Mouse (Mus musculus) CD4-positive helper T cell, adult 2 months (primary cell): ENCODE measurements around the gene 4930467E23Rik.
"Not testable (repeated sequence)": the region's sequence is repeated elsewhere in the genome, so short reads cannot be mapped to it uniquely, and the experiment has no call there.

Experiments used
- DNase-seq: peaks from one replicate; pipeline ENCODE4 v3.0.0-alpha.2; 2012; ENCODE audit warnings: low read depth, missing footprints, low spot score

The 4930467E23Rik gene

DNA sequence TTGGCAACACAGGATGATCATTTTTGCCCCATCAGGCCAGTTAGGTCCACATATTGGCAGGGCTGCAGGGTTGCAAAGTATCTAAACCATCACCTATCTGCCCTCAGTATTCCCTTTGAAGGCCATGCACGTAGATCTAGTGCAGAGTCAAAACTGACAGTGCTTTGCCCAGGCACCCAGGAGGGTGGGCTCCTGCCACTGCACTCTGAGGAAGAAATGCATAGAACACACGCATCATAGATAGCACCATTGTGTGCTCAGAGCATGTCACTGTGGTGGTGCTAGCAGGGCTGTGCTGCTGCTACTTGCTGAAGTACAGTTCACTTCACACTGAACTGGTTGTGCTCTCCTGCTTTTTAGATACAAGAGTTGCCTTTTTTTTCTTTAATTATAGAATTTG lies at the start of gene 4930467E23Rik:
TSS of gene 4930467E23Rik (plus strand) at position 301 of the 400 bp plus-strand sequence.
- DNase-seq = not testable (repeated sequence)

DNA sequence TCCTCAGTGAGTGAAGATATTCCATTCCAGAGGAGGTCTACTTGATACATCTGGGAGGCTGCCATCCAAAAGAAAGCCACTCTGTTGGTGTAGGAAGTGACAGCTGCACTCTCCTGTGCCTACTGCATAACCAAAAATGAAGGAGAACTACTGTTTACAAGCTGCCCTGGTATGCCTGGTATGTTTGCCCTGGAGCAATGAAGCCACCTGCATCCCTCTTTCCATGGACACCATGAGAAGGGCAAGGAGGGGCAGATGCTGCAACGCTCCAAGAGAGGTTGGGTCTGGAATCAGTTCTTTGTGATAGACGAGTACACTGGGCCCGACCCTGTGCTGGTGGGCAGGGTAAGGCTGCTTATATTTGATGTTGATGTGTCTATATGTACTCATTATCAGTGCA lies 47.1 kb upstream of the 4930467E23Rik start:
- DNase-seq = not testable (repeated sequence)

DNA sequence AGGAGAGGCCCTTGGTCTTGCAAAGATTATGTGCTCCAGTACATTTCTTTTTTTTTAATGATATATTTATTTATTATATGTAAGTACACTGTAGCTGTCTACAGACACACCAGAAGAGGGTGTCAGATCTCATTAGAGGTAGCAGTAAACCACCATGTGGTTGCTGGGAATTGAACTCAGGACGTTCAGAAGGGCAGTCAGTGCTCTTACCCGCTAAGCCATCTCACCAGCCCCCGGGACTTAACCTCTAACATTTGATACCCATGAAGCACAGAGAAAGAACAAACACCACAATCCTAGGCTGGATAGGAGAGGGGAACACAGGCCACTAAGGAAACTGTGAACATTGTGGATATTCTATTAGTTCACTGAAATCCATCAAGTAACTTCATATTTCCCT lies 43.9 kb upstream of the 4930467E23Rik start:
- DNase-seq = not testable (repeated sequence)

DNA sequence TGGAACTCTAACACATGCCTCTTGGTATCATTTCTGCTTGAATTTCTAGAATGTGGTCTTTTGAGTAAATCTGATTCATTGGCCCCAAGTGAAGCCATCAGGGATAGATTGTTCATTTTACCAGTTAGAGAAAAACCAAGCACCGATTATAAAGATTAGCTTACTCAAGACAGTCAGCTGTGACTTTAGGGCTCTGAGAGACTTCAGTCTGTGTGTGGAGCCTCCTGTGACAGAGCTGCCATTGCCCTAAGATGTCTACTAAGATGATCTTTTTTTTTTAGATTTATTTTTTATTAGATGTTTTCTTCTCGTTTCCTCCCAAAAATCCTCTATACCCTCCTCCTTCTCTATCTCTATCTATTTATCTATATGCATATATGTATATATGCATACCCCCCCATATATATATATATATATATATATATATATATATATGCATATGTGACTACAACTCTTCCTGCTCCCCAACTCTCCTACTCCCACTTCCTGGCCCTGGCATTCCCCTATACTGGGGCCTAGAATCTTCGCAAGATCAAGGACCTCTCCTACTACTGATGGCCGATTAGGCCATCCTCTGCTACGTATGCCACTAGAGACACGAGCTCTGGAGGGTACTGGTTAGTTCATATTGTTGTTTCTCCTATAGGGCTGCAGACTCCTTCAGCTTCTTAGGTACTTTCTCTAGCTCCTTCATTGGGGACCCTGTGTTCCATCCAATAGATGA lies 40.4 kb upstream of the 4930467E23Rik start:
- not testable (repeated sequence) for DNase-seq

DNA sequence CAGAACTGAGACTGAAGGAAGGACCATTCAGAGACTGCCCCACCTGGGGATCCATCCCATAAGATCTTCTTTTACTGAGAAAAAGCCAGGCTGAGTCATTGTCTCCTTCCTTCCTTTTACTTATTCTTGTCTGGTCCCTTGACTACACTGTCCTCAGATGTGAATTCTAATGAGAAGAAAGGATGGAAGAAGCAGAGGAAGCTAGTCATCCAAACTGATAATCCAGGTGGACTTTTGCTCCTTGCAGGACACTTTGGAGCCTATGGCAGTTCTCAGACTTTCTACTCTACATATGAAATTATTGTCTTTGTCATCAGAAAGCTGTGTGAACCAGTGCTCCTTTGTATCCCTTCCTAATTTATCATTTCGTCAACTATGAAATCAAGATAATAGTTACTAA lies 39.6 kb upstream of the 4930467E23Rik start:
- DNase-seq = not testable (repeated sequence)

DNA sequence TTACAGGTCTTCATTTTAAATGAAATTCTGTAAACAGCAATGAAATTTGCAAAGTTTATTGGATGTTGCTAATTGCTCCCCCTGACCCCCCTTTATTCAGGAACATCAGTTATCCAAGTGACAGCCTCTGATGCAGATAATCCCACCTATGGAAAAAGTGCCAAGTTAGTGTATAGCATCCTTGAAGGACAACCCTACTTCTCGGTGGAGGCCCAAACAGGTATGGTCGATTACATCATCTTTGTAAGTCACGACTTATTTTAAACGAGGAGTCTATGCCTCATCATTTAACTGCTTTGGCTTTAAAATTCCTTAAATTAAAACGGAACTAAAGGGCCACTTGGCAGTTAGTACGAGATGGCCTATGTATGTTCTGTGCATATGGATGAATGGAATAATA lies 38.0 kb upstream of the 4930467E23Rik start:
- not testable (repeated sequence) for DNase-seq

DNA sequence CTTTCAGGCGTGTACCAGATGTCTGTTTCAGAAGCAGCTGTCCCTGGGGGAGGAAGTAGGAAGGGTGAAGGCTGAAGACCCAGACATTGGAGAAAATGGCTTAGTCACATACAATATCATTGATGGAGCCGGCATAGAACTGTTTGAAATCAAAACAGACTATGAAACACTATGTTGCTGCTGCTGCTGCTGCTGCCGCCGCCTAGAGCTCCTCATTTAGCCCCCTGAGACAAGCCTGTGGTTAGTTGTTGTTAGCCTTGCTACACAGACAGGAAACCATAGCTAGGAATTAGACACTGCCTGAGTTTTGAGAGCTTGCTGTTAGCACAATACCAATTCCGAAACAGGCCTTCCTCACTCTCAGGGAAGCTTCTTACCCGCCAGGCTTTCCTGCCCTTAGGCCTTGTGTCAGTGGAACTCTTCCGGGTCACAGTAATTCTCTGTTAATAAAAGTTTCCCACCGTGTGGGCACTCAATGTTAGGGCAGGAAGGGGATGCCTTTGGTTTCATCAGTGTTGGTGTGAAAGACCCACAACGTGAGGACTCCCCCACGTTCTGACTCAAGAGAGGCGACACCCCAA lies 31.8 kb upstream of the 4930467E23Rik start:
- not testable (repeated sequence) for DNase-seq

DNA sequence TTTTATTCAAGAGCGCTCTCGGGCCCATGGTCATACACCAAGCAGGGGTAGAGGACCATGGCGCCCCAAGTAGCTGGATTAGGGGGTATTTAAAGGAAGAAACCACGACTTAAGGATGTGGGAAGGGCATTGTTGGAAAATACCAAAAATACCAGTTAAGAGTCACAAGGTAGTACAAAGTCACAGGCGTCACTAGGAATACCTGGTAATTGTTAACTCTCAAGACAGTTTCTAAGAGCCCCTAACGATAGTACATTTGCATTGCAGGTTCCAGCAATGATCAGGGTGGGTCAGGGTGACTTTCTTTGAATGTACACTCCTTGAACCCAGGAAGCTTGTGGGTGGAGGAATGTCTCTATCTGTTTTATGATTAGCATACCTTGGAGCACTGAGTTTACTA lies 31.3 kb upstream of the 4930467E23Rik start:
- DNase-seq = not testable (repeated sequence)

DNA sequence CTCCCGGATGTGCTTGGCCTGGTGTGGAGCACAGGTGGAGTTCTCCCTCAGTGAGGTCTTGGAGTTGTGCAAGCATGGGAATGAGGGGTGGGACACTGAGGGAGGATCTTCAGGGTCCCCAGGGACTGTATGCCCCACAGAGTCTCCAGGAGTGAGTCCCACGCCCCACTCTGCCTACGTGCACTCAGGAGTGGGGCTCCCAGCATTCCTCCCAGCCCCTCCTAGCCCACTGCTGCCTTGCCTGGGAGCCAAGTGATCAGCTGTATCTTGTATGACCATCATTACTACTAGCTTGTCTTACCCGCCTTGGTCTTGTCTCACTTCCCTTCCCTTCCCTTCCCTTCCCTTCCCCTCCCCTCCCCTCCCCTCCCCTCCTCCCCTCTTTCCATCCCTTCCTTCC lies 30.7 kb upstream of the 4930467E23Rik start:
- not testable (repeated sequence) for DNase-seq

DNA sequence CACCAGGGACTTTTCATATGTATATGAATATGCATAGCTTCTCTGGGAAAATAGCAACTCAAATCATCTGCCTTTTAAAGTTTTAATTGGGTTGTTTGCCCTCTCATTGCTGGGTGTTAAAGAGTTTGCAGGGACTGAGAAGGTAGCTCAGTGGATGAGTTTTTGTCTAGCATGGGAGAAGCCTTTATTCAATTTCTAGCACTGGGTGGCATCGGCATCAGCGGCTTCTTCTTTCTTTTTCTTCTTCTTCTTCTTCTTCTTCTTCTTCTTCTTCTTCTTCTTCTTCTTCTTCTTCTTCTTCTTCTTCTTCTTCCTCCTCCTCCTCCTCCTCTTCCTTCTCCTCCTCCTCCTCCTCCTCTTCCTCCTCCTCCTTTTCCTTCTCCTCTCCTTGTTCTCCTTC lies 28.1 kb upstream of the 4930467E23Rik start:
- not testable (repeated sequence) for DNase-seq

DNA sequence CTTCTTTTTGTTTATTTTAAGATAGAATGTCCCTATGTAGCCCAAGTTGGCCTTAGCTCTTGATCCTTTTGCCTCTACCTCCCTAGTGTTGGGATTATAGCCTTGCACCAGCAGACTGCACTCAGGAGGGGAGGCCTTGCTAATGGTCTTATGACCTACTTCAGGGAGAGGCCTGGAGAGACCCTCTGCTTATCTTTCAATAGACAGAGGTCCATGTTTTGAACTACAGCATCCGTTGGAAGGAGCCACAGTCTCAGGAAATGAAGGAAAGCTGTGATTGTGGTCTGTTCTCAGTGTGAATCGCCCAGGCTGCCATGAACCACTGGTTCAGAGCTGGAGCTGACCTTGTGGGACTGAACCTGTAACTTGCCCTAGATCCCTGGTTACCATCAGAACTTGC lies 27.1 kb upstream of the 4930467E23Rik start:
- not testable (repeated sequence) for DNase-seq

DNA sequence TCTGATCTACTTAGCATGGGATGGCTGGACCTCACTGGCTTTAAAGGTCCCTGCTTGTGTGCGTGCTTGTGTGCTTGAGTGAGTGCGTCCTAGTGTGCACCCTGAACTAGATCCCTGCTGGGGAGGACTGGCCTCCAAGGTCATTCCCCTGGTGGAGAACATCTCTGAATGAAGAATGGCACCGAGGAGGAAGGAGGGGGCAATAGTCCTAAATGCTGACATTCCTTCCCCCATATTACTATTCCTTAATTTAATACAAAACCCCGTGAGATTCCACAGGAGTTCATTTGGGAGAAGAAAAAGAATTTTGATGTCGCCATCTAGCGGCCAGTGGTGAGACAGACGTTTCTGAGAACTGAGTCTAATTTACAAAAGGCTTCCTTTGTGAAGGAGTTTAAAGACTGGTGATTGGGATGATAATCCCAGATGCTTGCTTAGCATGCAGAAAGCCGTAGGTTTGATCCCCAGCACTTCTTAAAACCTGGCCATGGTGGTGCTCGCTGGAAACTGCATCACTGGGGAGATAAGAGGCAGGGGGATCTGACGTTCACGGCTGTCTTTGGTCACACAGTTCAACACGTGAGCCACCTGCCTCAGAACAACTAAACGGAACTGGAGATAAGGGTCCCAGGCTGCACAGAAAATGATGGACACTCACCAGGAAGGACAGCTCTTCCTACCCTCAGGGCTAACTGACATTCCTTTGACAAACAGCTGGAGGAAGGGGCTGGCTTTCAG lies 26.2 kb upstream of the 4930467E23Rik start:
- peak; percentile 52 for DNase-seq

DNA sequence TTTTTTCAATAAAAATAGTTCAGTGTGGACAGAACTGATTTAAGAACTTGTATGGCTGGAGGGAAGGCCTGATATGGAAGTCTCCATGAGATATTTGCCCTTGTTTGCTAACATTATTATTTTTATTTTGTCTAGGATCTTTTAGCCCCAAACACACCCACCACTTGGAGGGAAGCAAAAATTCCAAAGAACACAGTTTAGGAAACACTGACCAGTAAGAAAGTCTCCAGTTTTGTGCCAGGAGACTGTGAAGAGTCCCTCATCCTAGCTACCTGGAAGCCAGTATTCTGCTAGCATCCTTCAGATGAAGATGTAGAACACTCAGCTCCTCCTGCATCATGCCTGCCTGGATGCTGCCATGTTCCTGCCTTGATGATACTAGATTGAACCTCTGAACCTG lies 25.5 kb upstream of the 4930467E23Rik start:
- DNase-seq = not testable (repeated sequence)

DNA sequence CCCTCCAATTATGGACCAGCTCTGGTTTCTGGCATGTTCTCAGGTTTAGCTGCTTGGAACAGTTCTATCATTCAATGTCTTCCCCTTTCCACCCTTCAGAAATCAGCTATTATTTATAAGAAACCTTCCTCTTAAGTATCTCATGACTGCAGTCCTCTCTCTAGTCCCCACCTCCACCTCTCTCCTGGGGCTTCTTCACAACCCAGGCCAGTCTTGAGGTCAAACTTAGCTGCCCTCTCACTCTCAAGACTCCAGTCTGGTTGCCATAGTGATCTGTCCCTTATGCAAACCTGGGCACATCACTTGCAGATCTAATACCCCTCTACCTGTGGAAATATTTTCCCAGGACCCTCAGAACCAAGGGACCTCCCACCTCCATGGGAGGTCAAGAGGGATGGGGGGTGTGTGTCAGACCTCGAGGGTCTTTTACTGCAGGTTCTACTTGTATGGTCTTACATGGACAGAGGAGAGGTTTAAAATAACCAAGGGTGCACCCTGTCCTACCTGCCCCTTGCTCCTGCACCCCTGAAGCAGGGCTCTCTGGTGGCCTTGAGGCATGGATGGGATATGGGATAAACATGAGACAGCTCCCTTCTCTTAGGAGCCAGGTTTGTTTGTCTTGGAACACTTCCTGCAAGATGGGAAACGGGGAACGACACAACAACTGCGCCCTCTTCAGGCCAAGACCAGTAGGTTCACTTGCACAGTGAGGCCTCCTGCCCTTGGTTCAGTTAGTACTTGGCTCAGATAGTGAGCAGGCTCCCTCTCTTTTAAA lies 24.7 kb upstream of the 4930467E23Rik start:
- DNase-seq = not testable (repeated sequence)

DNA sequence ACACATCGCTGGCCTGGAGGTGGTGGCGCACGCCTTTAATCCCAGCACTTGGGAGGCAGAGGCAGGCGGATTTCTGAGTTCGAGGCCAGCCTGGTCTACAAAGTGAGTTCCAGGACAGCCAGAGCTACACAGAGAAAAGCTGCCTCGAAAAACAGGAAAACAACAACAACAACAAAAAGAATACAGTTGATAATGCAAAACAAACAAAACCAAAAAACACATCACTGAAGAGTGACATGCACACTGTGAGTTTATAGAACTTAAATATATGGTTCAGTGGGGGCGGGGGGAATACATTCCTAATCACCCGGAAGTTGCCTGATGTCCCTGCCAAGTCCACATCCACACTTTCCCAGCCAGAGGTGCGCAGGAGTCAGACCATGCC lies 24.2 kb upstream of the 4930467E23Rik start:
- not testable (repeated sequence) for DNase-seq

DNA sequence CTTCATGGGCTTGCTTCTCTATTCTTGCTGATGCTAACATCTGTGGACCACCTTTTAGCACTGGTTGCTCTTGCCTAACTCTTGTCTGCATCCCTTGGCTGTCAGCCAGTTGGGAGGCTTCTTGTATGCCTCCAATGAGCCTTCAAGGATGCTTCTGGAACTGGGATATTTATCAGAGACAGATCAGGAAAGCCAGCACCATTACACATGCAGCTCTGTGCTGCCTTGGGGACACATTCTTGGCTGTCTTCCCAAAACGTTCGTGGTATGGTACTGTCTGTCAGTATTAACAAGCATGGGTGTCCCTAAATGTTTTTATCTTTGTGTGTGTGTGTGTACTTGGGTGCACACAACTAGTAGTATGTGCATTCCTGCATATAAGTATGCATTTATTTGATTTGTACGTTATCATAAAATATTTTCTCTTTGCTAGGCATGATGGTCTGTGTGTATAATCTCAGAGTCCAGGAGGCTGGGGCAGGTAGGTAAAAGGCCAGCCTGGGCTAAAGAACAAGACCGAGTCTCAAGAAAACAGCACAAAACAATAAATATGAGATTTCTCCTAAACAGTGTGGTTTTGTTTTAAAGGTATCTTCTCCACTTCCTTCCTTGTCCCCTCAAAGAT lies 23.2 kb upstream of the 4930467E23Rik start:
- DNase-seq = not testable (repeated sequence)

DNA sequence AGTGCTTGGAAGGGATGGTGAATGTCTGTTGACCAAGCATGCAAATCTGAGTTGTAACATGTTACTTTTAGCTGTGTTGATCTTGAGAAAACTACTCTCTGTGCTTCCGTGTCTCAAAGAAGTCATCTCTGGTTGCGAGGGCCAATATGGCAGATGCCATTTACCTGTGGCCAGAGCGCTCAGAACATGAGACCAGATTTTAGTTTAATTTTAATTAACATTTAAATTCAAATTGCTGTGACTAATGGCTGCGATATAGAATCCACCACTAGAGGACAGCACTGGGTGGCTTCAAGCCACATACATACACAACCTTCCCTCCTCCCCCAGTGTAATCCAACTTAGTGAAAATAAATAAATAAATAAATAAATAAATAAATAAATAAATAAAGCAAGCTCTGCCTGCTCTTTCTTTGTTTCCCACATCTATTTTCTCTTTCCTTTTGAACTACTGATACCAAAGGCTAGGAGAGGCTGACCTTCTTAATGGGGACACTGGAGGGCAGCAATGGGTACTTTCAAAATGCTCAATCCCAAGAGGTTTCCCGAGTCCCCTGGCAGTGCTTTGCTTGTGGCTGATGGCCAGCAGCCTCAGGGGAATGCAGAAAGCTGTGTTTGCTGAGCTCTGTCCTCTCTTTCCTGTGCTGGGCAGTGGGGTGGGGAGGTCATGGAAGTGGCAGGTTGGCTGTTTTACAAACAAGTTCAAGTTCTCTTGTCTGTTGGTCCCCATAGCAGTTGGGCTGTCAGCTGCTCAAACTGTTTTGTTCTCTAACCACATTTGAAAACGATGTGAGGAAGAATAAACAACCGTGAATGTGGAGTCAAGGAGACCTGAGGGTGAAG lies 22.2 kb upstream of the 4930467E23Rik start:
- peak; percentile 28 for DNase-seq

DNA sequence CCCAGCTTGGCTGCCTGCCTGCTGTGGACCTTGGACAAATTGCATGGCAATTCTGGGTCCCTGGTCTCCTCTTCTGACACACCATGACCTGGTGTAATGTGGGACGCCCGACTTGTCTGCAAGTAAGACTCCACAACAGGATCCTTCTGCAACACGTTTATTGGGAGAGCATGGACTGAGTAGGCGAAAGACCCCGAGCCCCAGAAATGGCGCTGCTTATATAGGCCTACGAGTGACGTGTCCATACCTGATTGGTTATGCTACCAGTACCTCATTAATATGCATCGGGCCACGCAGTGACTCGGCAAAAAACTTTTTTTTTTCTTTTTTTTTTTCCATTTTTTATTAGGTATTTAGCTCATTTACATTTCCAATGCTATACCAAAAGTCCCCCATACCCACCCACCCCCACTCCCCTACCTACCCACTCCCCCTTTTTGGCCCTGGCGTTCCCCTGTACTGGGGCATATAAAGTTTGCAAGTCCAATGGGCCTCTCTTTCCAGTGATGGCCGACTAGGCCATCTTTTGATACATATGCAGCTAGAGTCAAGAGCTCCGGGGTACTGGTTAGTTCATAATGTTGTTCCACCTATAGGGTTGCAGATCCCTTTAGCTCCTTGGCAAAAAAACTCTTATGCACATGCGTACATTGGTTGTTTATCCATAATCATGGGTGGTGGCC lies 21.5 kb upstream of the 4930467E23Rik start:
- DNase-seq = not testable (repeated sequence)

DNA sequence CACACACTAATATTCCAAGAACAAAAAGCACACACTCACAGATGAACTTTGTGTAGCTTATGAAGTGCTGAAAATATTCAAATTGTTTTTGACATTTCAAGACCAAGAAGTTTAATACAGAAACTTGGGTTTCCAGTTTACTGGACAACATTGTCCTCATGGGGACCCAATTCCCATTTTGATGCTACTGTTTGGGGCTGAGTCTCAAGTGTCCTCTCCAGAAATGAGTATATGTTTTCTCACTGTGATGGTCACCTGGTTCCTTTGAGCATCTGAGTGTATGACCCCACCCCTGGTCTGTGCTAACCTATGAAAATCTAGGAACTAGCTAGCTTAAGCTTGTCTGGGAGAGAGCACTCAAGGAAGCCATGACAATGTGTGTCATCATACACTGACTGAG lies 20.4 kb upstream of the 4930467E23Rik start:
- not testable (repeated sequence) for DNase-seq

DNA sequence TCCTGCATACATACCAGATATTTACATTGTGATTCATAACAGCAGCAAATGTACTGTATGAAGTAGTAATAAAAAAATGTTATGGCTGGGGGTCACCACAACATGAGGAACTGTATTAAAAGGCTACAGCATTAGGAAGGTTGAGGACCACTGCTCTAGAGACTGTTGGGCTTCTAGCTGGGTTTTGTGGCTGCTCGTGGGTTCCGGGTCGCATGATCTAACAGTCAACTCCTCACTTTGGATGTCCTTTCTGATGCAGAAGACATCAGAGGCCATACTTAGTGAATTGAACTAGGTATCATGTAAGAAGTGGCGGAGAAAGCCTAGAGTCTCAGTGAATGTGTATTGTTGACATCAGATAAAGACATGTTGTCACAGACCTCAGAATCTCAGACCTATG lies 19.9 kb upstream of the 4930467E23Rik start:
- not testable (repeated sequence) for DNase-seq
